Mouse (Mus musculus): ENCODE data around the gene A030014E15Rik.

- TF ChIP-seq CTCF (IDR thresholded peaks at IDR 0.05; ENCODE audit: borderline replicate concordance, control insufficient read depth, extremely low read depth, insufficient read depth, low read length, poor library complexity) (no peak), POLR2A (IDR thresholded peaks at IDR 0.05; ENCODE audit: control insufficient read depth, extremely low read depth, insufficient read depth, low read length, poor library complexity) (no peak)
Observed at GRCm38 (mm10) chr1:82972046-82972445, 47.3 kb downstream of the A030014E15Rik start.

Measured in thymus, adult 2 months (tissue).